Mouse (Mus musculus) erythroblast, embryonic 14.5 days (primary cell): ENCODE measurements around the gene Zbtb18. TPM values are rescaled to one million over a fixed set of nuclear protein-coding genes. Genes with fewer than 3 reads are reported as not detected.

Source experiments
- H3K27me3 ChIP-seq: 2 replicates; pipeline ENCODE4 v1.6.1; 2012; ENCODE audit warnings: inconsistent platforms; ENCODE audit not compliant: control insufficient read depth
- H3K36me3 ChIP-seq: 2 replicates; pipeline ENCODE4 v1.6.1; 2012; ENCODE audit warnings: mild to moderate bottlenecking, inconsistent platforms; ENCODE audit not compliant: control insufficient read depth
- H3K4me1 ChIP-seq: 2 replicates; pipeline ENCODE4 v1.6.1; 2012; ENCODE audit warnings: inconsistent platforms; ENCODE audit not compliant: control insufficient read depth
- H3K4me3 ChIP-seq: replicated peaks from 2 replicates; pipeline ENCODE3; 2012; ENCODE audit warnings: moderate library complexity, mild to moderate bottlenecking, inconsistent platforms
- H3K9me3 ChIP-seq: 2 replicates; pipeline ENCODE4 v1.6.1; 2012; ENCODE audit warnings: low read length, inconsistent platforms, mixed read lengths; ENCODE audit not compliant: control insufficient read depth
- GATA1 ChIP-seq: IDR thresholded peaks from 2 replicates; pipeline ENCODE4 v1.6.1; 2012; ENCODE audit warnings: low read length, inconsistent platforms, mixed read lengths
- TAL1 ChIP-seq: IDR thresholded peaks from 3 replicates; pipeline ENCODE4 v1.6.1; 2012; ENCODE audit warnings: low read length, inconsistent platforms, mixed read lengths
- polyA plus RNA-seq: library from polyadenylated mRNA; stranded (reverse); fragments of >175 nt; gene quantifications from 2 replicates; pipeline ENCODE4 v1.2.3, GENCODE M21; 2012

Zbtb18 gene
- polyA plus RNA-seq, 1 experiment: 1.0 TPM

DNA sequence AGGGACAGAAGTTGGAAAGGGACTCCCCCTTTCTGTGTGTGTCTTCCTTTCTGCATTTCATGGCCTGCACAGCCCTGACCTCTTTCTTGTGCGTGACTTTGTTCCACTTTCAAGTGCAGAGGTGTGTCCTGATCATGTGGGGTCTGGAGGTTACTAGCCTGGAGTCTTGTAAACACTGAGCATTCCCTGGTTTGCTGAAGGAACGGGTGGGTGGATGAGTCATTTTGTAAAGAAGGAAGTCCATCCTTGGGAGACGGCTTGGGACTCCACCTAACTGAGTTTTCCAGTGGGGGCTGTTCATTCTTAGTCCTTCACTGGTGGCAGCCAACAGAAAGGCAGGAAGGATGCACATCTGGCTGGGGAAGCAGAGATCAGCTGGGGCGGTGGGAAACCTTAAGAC is 27.9 kb downstream of the Zbtb18 start:
- Histone ChIP-seq H3K4me1 (no peaks in the 10 kb centered on the region), H3K4me3 (no peak overlapping the region), H3K36me3 (no peaks in the 10 kb centered on the region), H3K27me3 (no peaks in the 10 kb centered on the region), H3K9me3 (no peaks in the 10 kb centered on the region)
- TF ChIP-seq GATA1: no peak
- TF ChIP-seq TAL1: no peak

DNA sequence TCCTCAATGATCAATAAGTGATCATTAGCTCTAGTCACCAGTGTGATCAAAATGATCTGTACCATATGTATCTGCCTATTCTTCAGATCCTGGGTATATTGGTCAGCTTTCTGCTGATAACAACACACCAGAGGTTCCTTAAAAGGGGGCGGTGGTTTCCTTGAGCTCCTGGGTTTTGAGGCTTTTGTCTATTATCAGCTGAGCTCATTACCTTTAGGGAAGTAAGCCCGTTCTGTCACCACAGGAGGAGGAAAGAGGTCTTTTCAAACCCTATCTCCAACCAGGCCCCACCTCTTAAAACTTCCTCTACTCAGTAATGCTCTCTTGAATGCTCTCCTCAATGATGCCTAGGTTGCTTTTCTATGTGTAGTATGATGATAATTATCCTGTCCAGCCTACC is 28.8 kb downstream of the Zbtb18 start:
- no peaks in the 10 kb centered on the region for H3K9me3 ChIP-seq
- no peaks in the 10 kb centered on the region for H3K36me3 ChIP-seq
- TF ChIP-seq TAL1: no peak
- no peak for TF ChIP-seq GATA1
- no peaks in the 10 kb centered on the region for H3K27me3 ChIP-seq
- no peaks in the 10 kb centered on the region for H3K4me1 ChIP-seq
- H3K4me3 ChIP-seq: no peak overlapping the region

DNA sequence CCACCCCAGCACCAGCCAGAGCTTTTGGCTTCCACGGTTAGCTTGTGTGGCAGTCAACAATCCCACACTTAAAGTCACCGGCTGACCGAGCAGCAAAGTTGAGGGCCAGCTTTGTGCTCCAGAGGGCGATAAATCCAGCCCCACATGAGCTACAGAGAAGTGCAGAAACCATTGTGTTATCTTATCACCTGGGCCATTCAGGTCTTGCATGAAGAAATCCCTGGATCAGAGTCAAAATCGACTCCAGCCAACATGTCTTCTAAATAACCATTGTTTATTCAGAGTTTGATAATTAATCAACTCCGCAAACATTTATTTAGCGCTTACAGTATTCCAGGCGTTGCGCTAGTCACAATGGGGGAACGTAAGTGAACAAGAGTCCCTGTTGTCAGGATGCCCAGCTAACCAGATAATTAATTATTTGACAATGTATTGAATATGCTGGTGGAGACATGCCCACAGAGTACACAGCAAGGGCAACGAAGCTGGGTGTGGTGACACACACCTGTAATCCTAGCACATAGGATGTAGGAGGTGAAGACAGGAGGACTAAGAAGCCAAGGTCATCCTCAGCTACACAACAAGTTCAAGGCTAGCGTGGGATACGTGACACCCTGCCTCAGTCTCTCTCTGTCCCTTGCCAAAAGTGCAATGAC is 33.5 kb downstream of the Zbtb18 start:
- H3K4me1 ChIP-seq: no peaks in the 10 kb centered on the region
- H3K36me3 ChIP-seq: no peaks in the 10 kb centered on the region
- H3K4me3 ChIP-seq: no peak overlapping the region
- no peaks in the 10 kb centered on the region for H3K9me3 ChIP-seq
- TF ChIP-seq GATA1 (no peak), TAL1 (no peak)
- H3K27me3 ChIP-seq: no peaks in the 10 kb centered on the region

DNA sequence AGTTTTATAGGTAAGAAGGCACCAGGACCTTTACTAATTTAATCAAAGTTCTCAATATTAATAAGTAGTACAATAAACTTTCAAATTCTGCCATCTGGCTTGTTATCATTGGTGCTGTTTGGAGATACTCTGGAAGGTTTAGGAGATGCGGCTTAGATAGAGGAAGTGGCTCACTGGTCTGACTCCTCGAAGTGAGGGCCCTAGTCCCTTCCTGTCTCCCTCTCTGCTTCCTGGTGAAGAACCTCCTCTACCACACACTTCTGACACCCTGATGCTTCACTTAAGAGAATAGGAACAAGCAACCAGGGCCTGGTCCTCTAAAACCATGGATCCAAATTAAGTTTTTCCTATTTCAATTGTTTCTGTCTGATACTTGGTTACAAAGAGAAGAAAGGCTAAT is 36.4 kb downstream of the Zbtb18 start:
- no peaks in the 10 kb centered on the region for H3K4me1 ChIP-seq
- no peaks in the 10 kb centered on the region for H3K27me3 ChIP-seq
- no peaks in the 10 kb centered on the region for H3K36me3 ChIP-seq
- no peak overlapping the region for H3K4me3 ChIP-seq
- no peak for TF ChIP-seq GATA1
- TF ChIP-seq TAL1: no peak
- H3K9me3 ChIP-seq: no peaks in the 10 kb centered on the region

DNA sequence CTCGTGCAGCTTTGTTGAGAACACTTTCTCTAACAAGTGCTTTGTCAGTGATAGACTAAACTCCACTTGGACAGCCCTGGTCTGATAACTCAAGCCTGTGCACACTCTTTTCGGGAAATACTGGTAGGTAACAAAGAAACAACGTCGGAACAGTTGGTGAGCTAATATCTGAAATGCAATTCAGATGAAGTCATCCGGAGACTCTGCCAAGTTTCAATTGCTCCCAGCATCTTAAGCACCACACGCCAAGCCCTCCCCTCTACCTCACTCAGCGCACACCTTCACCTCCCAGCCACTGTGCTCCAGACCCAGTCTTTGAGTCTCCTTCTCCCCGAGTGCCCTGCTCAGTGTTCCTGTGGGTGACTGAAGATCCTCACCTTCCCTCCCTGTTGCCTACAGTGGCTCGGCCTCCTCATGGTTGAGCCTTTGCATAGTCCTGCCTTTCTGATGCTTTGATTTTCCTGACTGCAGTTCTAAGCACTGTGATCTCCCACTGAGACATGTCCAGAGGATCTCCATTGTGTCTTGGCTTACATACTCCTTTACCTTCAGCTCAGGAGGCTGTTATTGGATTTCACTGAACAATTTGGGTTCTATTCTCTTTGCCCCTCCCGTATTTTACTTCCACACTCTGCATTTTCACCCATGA is 37.3 kb downstream of the Zbtb18 start:
- no peaks in the 10 kb centered on the region for H3K4me1 ChIP-seq
- no peaks in the 10 kb centered on the region for H3K27me3 ChIP-seq
- no peaks in the 10 kb centered on the region for H3K36me3 ChIP-seq
- no peak for TF ChIP-seq GATA1
- no peak for TF ChIP-seq TAL1
- no peaks in the 10 kb centered on the region for H3K9me3 ChIP-seq
- H3K4me3 ChIP-seq: no peak overlapping the region

DNA sequence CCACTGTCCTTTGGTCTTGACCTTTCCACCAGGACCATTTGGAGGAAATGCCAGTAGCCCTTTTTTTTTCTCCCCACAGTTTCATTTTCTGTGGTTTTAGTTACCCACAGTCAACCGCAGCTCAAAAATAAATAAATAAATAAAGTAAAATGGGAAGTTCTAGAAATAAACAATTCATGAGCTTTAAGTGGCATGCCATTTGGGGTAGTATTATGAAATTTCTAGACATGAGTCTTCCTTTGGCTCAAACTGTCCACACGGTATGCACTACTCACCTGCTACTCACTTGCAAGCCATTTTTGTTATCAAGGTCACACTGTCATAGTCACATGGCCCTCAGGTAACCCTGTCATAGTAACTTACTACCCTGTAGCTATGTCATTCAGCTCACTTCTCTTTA is 41.5 kb downstream of the Zbtb18 start:
- TF ChIP-seq TAL1 (no peak), GATA1 (no peak)
- no peak overlapping the region for H3K4me3 ChIP-seq
- H3K27me3 ChIP-seq: no peaks in the 10 kb centered on the region
- no peaks in the 10 kb centered on the region for H3K36me3 ChIP-seq
- no peaks in the 10 kb centered on the region for H3K9me3 ChIP-seq
- H3K4me1 ChIP-seq: no peaks in the 10 kb centered on the region

DNA sequence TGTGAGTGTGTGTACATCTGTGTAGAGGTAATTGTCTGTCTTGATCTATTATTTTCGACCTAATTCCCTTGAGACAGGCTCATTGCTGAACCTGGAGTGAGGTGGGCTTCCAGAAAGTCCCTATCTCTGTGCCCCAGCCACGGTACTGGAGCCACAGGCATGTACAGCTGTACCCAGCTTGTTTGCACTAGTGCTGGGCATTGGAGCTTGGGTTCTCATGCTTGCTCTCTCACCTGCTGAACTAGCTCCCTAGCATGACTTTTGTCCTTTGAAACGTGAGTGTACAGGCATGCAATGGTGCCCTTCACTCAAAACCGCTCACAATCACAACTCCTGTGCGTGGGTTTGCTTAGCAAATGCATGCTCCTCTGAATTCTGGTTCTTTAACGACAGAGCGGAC is 42.1 kb downstream of the Zbtb18 start:
- Histone ChIP-seq H3K4me3 (no peak overlapping the region), H3K9me3 (no peaks in the 10 kb centered on the region), H3K36me3 (no peaks in the 10 kb centered on the region), H3K27me3 (no peaks in the 10 kb centered on the region), H3K4me1 (no peaks in the 10 kb centered on the region)
- TF ChIP-seq GATA1 (no peak), TAL1 (no peak)

DNA sequence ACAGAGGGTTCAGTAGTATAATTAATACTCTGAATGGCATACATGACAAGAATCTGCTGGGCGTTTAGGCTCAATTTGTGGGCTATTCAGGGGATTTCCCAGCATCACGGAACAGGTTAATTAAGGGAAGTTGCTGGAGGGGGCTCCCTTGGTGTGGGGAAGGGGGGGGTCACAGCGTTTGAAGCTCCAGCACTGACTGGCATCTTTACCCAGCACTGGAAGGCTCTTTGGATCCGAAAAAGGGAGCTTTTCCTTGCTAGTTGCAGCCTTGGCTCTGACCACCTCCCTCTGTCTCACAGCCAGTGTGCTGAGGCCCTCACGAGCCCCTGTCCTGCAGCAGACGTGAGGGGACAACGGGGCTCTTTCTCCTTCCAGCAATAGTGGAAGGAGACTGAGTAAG is 42.5 kb downstream of the Zbtb18 start:
- no peak overlapping the region for H3K4me3 ChIP-seq
- no peaks in the 10 kb centered on the region for H3K36me3 ChIP-seq
- TF ChIP-seq GATA1 (no peak), TAL1 (no peak)
- H3K4me1 ChIP-seq: no peaks in the 10 kb centered on the region
- no peaks in the 10 kb centered on the region for H3K27me3 ChIP-seq
- no peaks in the 10 kb centered on the region for H3K9me3 ChIP-seq

DNA sequence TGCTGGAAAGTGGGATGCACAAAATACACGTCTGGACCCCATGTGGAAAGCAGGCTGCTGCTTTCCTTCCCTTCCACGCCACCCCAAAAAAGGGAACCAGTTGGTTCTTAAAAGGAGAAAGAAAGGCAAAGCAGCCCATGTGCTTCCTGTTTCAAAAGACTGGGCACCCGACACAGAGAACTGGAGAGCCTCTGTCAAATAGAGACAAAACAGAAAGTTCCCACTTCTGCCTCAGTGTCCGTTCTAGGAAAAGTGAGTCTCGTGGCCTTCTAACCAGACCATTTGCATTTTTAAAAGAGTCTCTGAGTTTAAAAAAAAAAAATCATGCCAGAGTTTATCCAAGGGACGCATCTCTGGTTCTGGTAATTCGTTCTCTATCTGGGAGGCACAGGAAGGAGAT is 47.7 kb downstream of the Zbtb18 start:
- TF ChIP-seq TAL1 (no peak), GATA1 (no peak)
- H3K4me3 ChIP-seq: no peak overlapping the region
- H3K27me3 ChIP-seq: no peaks in the 10 kb centered on the region

More for the DNA sequence above, 47.7 kb downstream of the Zbtb18 start:
- H3K4me1 ChIP-seq: no peaks in the 10 kb centered on the region
- no peaks in the 10 kb centered on the region for H3K36me3 ChIP-seq
- H3K9me3 ChIP-seq: no peaks in the 10 kb centered on the region
